Mouse (Mus musculus): ENCODE data around the gene Sdf4. TPM values are rescaled to one million over a fixed set of nuclear protein-coding genes. Genes with fewer than 3 reads are reported as not detected.
A peak's percentile ranks its signal among the peaks of the same experiment; 100 is the strongest.

Gene Sdf4
- total and polyA plus RNA-seq, 3 experiments: 111 to 117 TPM; not detected in 1

GRCm38 (mm10) chr4:156033476-156034119, 40.9 kb downstream of the Sdf4 start:
- H3K27me3 ChIP-seq (ENCODE audit: control insufficient read depth in 1 of 2, insufficient read depth in 2 of 2, low read length in 2 of 2): no peaks in the 10 kb centered on the region
- H3K4me3 ChIP-seq (ENCODE audit: control insufficient read depth in 1 of 2, insufficient read depth in 1 of 2, low read depth in 2 of 2, low read length in 2 of 2): peak overlapping the region; percentile 12 to 35; a peak in 2 of 4 replicates
- H3K36me3 ChIP-seq (ENCODE audit: control insufficient read depth in 1 of 2, insufficient read depth in 2 of 2, low read length in 2 of 2): peaks cover 0 to 12% of the 10 kb centered on the region in 2 experiments; a peak in 2 of 4 replicates
- H3K4me1 ChIP-seq (ENCODE audit: control insufficient read depth in 1 of 2, insufficient read depth in 2 of 2, low read length in 2 of 2): peaks cover 11 to 21% of the 10 kb centered on the region in 2 experiments
- TF ChIP-seq JUND (IDR thresholded peaks at IDR 0.05; ENCODE audit: low read depth, low read length) (no peak), GABPA (IDR thresholded peaks at IDR 0.05; ENCODE audit: low read depth, low read length) (no peak), USF1 (IDR thresholded peaks at IDR 0.05; ENCODE audit: low read depth, low read length) (no peak), SIN3A (IDR thresholded peaks at IDR 0.05; ENCODE audit: low read length) (peak; percentile 22; the same call in 1 of the 2 replicates), RAD21 (IDR thresholded peaks at IDR 0.05; ENCODE audit: low read depth, low read length) (peak; percentile 59), ETS1 (IDR thresholded peaks at IDR 0.05; ENCODE audit: low read depth, low read length) (no peak), TCF12 (IDR thresholded peaks at IDR 0.05; ENCODE audit: low read depth, low read length) (0 out of 2 replicates have a peak, but pooled peaks have one; percentile 4), HCFC1 (IDR thresholded peaks at IDR 0.05; ENCODE audit: low read depth, low read length) (peak; percentile 58), TBP (IDR thresholded peaks at IDR 0.05; ENCODE audit: low read depth, low read length) (0 out of 2 replicates have a peak, but pooled peaks have one; percentile 51), POLR2AphosphoS2 (IDR thresholded peaks at IDR 0.05; ENCODE audit: low read length) (no peak), MAFK (IDR thresholded peaks at IDR 0.05; ENCODE audit: borderline replicate concordance, low read depth, low read length) (no peak), CTCF (IDR thresholded peaks at IDR 0.05 in 2 of 3, conservative IDR thresholded peaks at IDR 0.05 in 1 of 3; ENCODE audit: control insufficient read depth in 1 of 3, insufficient read depth in 1 of 3, low read depth in 2 of 3, low read length in 3 of 3, poor library complexity in 1 of 3, severe bottlenecking in 1 of 3) (peak; percentile 80 to 93 (median 89)), SMC3 (IDR thresholded peaks at IDR 0.05; ENCODE audit: low read depth, low read length) (peak; percentile 73), CHD2 (IDR thresholded peaks at IDR 0.05; ENCODE audit: low read length) (no peak), KAT2A (conservative IDR thresholded peaks at IDR 0.05; ENCODE audit: low read depth, low read length) (no peak), RCOR1 (IDR thresholded peaks at IDR 0.05; ENCODE audit: low read depth, low read length) (0 out of 2 replicates have a peak, but pooled peaks have one; percentile 16), UBTF (IDR thresholded peaks at IDR 0.05; ENCODE audit: borderline replicate concordance, insufficient read depth, low read depth, low read length) (no peak), POLR2A (IDR thresholded peaks at IDR 0.05; ENCODE audit: control insufficient read depth in 1 of 2, insufficient read depth in 1 of 2, low read depth in 1 of 2, low read length in 2 of 2, poor library complexity in 1 of 2) (no peak), MAX (IDR thresholded peaks at IDR 0.05; ENCODE audit: low read length) (no peak), MEF2A (IDR thresholded peaks at IDR 0.05; ENCODE audit: extremely low read depth, insufficient replicate concordance, low read depth, low read length, poor library complexity, severe bottlenecking) (no peak), ZC3H11A (IDR thresholded peaks at IDR 0.05; ENCODE audit: low read depth, low read length) (peak; percentile 53), MXI1 (IDR thresholded peaks at IDR 0.05; ENCODE audit: low read depth, low read length) (peak; percentile 46; the same call in 1 of the 2 replicates), MYC (IDR thresholded peaks at IDR 0.05; ENCODE audit: low read depth, low read length) (peak; percentile 59; the same call in 1 of the 2 replicates), GATA1 (IDR thresholded peaks at IDR 0.05; ENCODE audit: low read depth, low read length) (no peak)
- no peaks in the 10 kb centered on the region for H3K9me3 ChIP-seq (replicated peaks; ENCODE audit: insufficient read depth, low read length)
- peak; percentile 87 for DNase-seq (ENCODE audit: low read depth, low spot score)
- no peaks in the 10 kb centered on the region for H3K79me2 ChIP-seq (ENCODE audit: control insufficient read depth, insufficient read depth, low read length, poor library complexity)
- peak overlapping the region; percentile 43; the same call in 1 of the 2 replicates for H3K9ac ChIP-seq (ENCODE audit: control insufficient read depth, low read depth, low read length, poor library complexity, severe bottlenecking)
- peak overlapping the region; percentile 46 for H3K27ac ChIP-seq (ENCODE audit: control insufficient read depth, low read depth, low read length)

All from MEL (cell line).